Mouse (Mus musculus): ENCODE measurements at regions not wholly inside any gene's neighbourhood (a gene's known extent, or its start where the extent isn't known, plus 50 kb on each side); places are given as distances from the start of the nearest gene placed in this dataset.

DNA sequence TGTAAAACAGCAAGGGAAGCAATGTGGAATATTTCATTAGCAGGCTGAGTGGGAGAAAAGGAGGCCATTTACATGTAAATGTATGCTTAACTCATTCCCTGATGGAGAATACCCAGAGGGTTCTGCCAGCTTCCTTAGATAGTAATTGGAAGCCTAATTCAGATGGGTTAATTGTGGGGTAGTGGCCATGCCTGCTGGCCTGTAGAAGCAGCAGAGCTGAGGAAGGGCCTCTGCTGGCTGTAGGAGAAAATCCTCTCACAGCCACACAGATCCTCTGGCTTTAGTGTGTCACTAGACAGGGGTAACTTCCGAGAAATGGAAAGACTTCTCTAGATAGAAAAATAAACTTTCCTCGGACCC, 1588.7 kb upstream of the Got2 start:
- no peak for DNase-seq
- TF ChIP-seq CTCF (IDR thresholded peaks at IDR 0.05; ENCODE audit: insufficient read depth, low read length) (no peak), POLR2A (IDR thresholded peaks at IDR 0.05; ENCODE audit: borderline replicate concordance, extremely low read depth, low read depth, low read length) (no peak)
- WGBS: 38% methylated on average over 2 of the region's 2 CpGs
- no peak overlapping the region for H3K4me3 ChIP-seq (replicated peaks; ENCODE audit: extremely low read depth, low read depth, low read length)
- H3K4me1 ChIP-seq (ENCODE audit: control insufficient read depth, insufficient read depth, low read length): no peaks in the 10 kb centered on the region

DNA sequence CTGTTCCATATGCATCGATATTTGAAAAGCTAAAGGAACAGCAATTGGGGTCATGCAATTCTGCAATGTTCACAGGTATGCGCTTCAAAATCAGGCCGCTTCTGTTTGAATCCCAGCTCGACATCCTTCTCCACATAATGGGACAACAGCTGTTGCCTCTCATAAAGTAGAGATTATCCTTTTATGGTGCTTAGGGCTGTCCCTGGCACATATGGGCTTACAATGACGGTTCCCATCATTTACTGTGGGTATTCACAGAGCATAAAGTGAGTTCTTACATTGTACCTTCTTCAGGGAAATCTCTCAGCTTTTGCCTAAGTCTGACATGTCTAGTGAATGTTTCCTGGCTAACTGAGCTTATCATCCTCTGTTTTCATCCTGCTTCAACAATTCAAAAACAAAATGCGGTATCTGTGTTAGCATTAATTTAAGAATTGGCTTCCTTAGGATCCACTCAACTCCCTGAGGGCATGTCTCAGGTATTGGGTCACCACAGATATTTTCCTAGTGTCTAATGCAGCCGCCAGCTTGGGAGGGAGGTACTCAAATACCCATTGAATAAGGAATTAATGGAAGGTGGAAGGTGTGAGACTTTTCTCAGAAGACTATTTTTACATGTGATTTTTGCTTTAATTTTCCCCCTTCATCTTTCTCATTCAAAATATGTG, 1588.2 kb upstream of the Got2 start:
- WGBS: 78% methylated on average over 7 of the region's 7 CpGs
- DNase-seq: no peak
- no peak overlapping the region for H3K4me3 ChIP-seq (replicated peaks; ENCODE audit: extremely low read depth, low read depth, low read length)
- no peak for TF ChIP-seq POLR2A (IDR thresholded peaks at IDR 0.05; ENCODE audit: borderline replicate concordance, extremely low read depth, low read depth, low read length)
- no peak for TF ChIP-seq CTCF (IDR thresholded peaks at IDR 0.05; ENCODE audit: insufficient read depth, low read length)
- H3K4me1 ChIP-seq (ENCODE audit: control insufficient read depth, insufficient read depth, low read length): no peaks in the 10 kb centered on the region

DNA sequence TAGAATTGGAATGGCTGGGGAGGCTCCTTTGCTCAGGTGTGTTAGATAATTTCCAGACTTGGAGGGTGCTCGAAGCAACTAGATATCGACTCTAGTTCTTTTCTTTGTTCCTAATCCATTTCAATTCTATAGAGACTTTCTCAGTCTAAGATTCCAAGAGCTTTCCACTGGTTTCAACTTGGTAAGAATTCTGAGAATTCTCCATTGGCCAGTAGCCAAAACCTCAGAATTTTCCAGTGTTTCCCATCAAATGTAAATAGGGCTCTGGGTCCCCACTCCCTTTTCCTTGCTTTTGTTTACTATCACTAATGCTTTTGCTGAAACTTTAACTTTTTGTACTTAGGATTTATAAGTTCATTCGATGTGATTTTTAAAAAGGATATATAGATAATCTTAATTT, 1585.0 kb upstream of the Got2 start:
- DNase-seq: no peak
- TF ChIP-seq CTCF (IDR thresholded peaks at IDR 0.05; ENCODE audit: insufficient read depth, low read length): no peak
- no peak for TF ChIP-seq POLR2A (IDR thresholded peaks at IDR 0.05; ENCODE audit: borderline replicate concordance, extremely low read depth, low read depth, low read length)
- 56% methylated on average over 3 of the region's 3 CpGs for WGBS
- Histone ChIP-seq H3K4me3 (replicated peaks; ENCODE audit: extremely low read depth, low read depth, low read length) (no peak overlapping the region), H3K4me1 (ENCODE audit: control insufficient read depth, insufficient read depth, low read length) (no peaks in the 10 kb centered on the region)

DNA sequence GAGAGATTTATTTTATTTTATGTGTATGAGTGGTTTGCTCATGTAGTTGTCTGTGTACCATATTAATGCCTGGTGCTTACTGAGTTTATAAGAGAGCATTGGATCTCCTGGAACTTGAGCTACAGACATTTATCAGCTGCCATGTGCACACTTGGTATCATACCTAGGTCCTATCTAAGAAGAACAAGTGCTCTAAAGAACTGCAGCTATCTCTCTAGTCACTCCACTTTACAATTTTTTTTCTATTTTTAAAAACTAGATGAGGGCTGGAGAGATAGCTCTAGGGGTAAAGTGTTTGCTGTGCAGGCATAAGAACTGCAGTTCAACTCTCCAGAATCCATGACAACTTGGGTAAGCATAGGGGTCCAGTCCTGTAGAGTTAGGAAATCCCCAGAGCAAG, 1573.1 kb upstream of the Got2 start:
- no peaks in the 10 kb centered on the region for H3K4me1 ChIP-seq (ENCODE audit: control insufficient read depth, insufficient read depth, low read length)
- TF ChIP-seq POLR2A (IDR thresholded peaks at IDR 0.05; ENCODE audit: borderline replicate concordance, extremely low read depth, low read depth, low read length) (no peak), CTCF (IDR thresholded peaks at IDR 0.05; ENCODE audit: insufficient read depth, low read length) (no peak)

DNA sequence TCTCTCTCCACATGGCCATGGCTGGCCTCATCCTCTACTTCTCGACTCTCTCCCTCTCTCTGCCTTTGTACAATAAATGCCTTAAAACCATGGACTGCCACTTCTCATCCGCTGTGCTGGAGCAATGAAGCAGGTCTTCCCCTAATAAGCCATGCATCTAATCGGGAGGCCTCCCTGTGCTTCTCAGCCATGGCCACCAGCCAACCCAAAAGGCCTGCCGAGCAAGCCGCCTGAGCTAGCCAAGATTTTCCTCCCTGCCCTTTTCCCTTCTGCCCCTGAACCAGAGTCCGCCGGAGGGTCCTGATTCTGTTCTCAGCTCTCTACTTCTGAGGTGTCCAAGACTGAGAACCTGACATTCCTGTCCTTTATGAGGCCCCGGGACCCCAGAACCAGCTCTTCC, 1559.3 kb upstream of the Got2 start:
- WGBS: 86% methylated on average over 8 of the region's 8 CpGs
- H3K4me1 ChIP-seq (ENCODE audit: control insufficient read depth, insufficient read depth, low read length): no peaks in the 10 kb centered on the region
- no peak for DNase-seq

More for the DNA sequence above, 1573.1 kb upstream of the Got2 start:
- H3K4me3 ChIP-seq (replicated peaks; ENCODE audit: extremely low read depth, low read depth, low read length): no peak overlapping the region
- no peak for DNase-seq

DNA sequence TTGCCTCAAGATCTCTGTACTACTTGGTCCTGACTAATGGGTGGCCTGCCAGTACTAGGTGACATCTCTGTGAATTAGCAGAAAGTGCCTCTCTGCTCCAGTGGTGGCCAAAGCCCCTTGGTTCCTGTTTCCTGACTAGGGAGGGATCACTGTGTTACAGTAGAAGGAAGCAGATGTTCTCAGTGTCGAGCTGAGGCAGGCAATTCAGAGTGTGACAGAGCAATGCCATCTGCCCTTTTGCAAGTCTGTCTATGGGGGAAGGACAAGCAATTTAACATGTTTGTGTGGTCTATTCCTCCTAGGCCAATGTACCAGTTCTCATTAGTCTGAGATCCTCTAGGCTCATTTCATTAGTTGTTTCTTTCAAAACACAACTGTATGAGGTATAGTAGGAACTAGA, 1553.1 kb upstream of the Got2 start:
- no peak for TF ChIP-seq CTCF (IDR thresholded peaks at IDR 0.05; ENCODE audit: insufficient read depth, low read length)
- TF ChIP-seq POLR2A (IDR thresholded peaks at IDR 0.05; ENCODE audit: borderline replicate concordance, extremely low read depth, low read depth, low read length): no peak
- Histone ChIP-seq H3K4me1 (ENCODE audit: control insufficient read depth, insufficient read depth, low read length) (no peaks in the 10 kb centered on the region), H3K4me3 (replicated peaks; ENCODE audit: extremely low read depth, low read depth, low read length) (no peak overlapping the region)
- DNase-seq: no peak
- WGBS: 26% methylated on average over 1 of the region's 1 CpGs

More for the DNA sequence above, 1559.3 kb upstream of the Got2 start:
- no peak for TF ChIP-seq CTCF (IDR thresholded peaks at IDR 0.05; ENCODE audit: insufficient read depth, low read length)
- no peak overlapping the region for H3K4me3 ChIP-seq (replicated peaks; ENCODE audit: extremely low read depth, low read depth, low read length)

DNA sequence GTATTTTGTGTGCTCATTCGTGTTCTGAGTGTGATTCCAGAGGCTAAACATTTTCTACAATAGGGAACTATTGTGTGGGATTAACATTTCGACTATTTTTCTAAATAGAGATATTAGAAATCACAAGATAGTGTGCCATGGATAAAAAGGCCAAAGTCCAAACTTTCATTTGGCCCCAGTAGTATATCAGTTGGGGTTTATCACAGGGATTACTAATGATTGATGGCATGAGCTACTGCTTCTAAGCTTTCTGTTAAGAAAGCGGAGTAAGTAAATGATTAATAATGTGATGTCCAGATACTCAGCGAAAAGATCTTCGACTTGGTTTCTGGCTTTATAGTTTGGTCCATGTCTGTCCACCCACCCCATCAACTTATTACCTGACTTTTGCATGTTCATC, 1545.2 kb upstream of the Got2 start:
- H3K4me3 ChIP-seq (replicated peaks; ENCODE audit: extremely low read depth, low read depth, low read length): no peak overlapping the region
- no peak for TF ChIP-seq POLR2A (IDR thresholded peaks at IDR 0.05; ENCODE audit: borderline replicate concordance, extremely low read depth, low read depth, low read length)
- no peak for TF ChIP-seq CTCF (IDR thresholded peaks at IDR 0.05; ENCODE audit: insufficient read depth, low read length)
- H3K4me1 ChIP-seq (ENCODE audit: control insufficient read depth, insufficient read depth, low read length): no peaks in the 10 kb centered on the region
- DNase-seq: no peak
- WGBS: 57% methylated on average over 5 of the region's 5 CpGs

DNA sequence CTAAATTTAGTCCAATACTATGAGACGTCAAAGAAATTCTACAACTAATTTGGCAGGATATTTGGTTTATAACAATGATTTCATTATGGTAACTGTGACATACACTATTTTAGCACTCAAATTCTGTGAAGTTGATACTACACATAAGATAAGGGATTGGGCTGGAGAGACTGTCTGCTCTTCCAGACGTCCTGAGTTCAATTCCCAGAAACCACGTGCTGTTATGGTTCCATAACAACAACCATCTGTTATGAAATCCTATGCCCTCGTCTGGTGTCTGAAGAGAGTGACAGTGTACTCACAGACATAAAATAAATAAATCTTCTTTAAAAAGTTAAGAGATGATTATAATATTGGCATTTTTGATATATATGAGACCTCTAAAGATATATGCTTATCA, 1543.1 kb upstream of the Got2 start:
- TF ChIP-seq CTCF (IDR thresholded peaks at IDR 0.05; ENCODE audit: insufficient read depth, low read length): no peak
- TF ChIP-seq POLR2A (IDR thresholded peaks at IDR 0.05; ENCODE audit: borderline replicate concordance, extremely low read depth, low read depth, low read length): no peak
- DNase-seq: no peak
- no peaks in the 10 kb centered on the region for H3K4me1 ChIP-seq (ENCODE audit: control insufficient read depth, insufficient read depth, low read length)
- WGBS: 42% methylated on average over 4 of the region's 4 CpGs
- H3K4me3 ChIP-seq (replicated peaks; ENCODE audit: extremely low read depth, low read depth, low read length): no peak overlapping the region

DNA sequence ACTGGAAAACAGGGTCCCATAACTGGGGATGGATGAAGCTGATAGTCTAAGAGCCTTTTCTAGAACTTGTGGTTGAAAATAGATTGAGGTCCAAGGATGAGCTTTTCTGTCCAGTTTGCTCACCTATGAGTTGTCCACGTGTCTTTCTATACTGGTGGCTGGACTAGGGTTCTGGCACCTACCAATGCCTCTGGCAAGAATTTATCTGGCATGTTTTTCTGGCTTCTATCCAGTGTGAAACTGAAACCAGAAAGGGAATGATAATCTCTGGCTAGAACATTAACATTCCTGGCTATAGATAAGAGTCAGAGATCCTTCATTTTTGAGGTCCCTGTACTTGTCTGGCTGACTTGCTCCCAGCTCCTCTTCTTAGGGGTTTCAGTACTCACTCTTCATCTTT, 1534.0 kb upstream of the Got2 start:
- Histone ChIP-seq H3K4me3 (replicated peaks; ENCODE audit: extremely low read depth, low read depth, low read length) (no peak overlapping the region), H3K4me1 (ENCODE audit: control insufficient read depth, insufficient read depth, low read length) (no peaks in the 10 kb centered on the region)
- WGBS: 41% methylated on average over 1 of the region's 1 CpGs
- no peak for DNase-seq
- TF ChIP-seq CTCF (IDR thresholded peaks at IDR 0.05; ENCODE audit: insufficient read depth, low read length) (no peak), POLR2A (IDR thresholded peaks at IDR 0.05; ENCODE audit: borderline replicate concordance, extremely low read depth, low read depth, low read length) (no peak)

DNA sequence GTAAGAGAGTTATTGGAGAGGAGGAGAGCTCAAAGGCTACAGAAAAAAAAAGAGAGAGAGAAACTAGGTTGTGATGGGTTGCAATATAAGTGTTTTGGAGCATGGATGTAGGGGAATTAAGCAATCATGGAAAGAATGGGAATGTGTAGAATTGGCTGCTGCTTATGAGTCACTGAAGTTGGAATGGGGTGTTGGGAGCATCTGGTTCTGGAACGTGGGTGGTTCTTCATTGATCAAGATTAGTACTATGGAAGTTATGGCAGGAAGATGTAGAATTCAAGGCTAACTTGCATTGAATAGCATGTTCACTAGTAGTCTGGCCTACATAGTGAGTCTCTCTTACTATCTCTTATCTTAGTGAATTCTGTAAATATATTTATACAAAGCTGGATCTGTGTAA, 1526.4 kb upstream of the Got2 start:
- DNase-seq: no peak
- no peak for TF ChIP-seq POLR2A (IDR thresholded peaks at IDR 0.05; ENCODE audit: borderline replicate concordance, extremely low read depth, low read depth, low read length)
- TF ChIP-seq CTCF (IDR thresholded peaks at IDR 0.05; ENCODE audit: insufficient read depth, low read length): no peak
- Histone ChIP-seq H3K4me3 (replicated peaks; ENCODE audit: extremely low read depth, low read depth, low read length) (no peak overlapping the region), H3K4me1 (ENCODE audit: control insufficient read depth, insufficient read depth, low read length) (no peaks in the 10 kb centered on the region)
- WGBS: 56% methylated on average over 1 of the region's 1 CpGs
